Mouse (Mus musculus): ENCODE data around the gene Nol9.

DNA sequence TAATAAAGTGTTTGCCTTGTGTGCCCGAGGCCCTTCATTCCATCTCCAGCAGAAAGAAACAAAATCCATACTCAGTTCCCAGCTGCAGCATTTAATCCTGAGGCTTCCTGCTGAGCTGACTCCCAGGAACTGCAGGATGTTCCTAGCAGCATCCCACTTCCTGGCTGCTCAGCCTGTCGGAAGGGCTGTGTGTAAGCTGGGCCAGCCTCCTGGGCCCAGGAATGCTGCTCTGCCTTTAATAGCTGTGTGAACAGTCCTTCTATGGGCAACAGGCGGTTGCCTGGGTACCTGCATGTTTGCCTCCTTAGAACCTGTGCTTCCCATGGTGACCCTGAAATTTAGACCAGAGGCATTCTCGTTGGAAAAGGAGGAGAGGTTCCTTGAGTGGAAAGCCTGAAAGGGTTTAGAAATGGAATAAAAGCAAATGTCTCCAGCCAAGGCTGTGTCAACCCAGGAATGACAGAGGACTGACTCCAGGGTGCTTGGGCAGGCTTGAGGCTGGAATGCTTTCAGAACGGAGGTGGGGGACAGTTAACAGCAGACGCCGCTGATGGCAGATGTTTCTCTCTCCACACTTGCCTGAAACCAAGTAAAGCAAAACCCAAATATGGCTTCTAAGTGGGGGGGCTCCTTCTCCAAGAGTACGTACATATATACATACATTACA, 31.5 kb upstream of the Nol9 start:
- TF ChIP-seq POLR2A (IDR thresholded peaks at IDR 0.05; ENCODE audit: low read depth, low read length), result peak; percentile 67
- TF ChIP-seq CTCF (IDR thresholded peaks at IDR 0.05; ENCODE audit: borderline replicate concordance, insufficient read depth, low read length), result no peak

All from embryonic fibroblast, embryonic 13.5 days (primary cell).